Mouse (Mus musculus) embryonic fibroblast, embryonic 13.5 days (primary cell): ENCODE results near the gene Kcnmb2.

Experiments used
- CTCF ChIP-seq: IDR thresholded peaks from 2 replicates; pipeline ENCODE4 v1.5.1; 2011; ENCODE audit warnings: mild to moderate bottlenecking, control low read depth, low read length, moderate library complexity, borderline replicate concordance; ENCODE audit not compliant: insufficient read depth
- POLR2A ChIP-seq: IDR thresholded peaks from 2 replicates; pipeline ENCODE4 v1.6.1; 2011; ENCODE audit warnings: low read depth, mild to moderate bottlenecking, control low read depth, low read length, moderate library complexity

DNA sequence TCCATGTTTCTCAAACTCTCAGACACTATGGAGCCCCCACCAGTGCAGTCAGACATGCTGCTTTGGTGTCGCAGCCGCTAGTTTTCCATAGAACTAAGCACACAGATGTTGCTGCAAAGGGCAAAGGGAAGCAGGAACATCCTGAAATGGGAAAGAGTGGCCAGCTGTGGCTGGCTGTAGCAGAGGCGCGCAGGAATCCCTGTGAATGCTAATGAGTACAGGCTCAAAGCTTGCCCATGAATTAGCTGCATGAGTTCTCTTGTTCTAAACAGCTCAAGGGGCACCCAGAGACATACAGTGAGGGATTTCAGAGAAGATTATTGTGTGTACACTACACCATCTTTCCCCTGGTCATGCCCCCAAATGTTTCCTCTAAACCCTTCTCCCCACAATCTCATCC is 82.8 kb downstream of the Kcnmb2 start:
- TF ChIP-seq CTCF (no peak), POLR2A (no peak)
